Mouse (Mus musculus): ENCODE measurements around the gene Pon3. TPM values are rescaled to one million over a fixed set of nuclear protein-coding genes. Genes with fewer than 3 reads are reported as not detected.
A peak's percentile ranks its signal among the peaks of the same experiment; 100 is the strongest.

The Pon3 gene
- 10.3 and 13.3 TPM in 2 replicates for polyA plus RNA-seq (2014; fragmentation: Nextera tagmentation; extraction: Ambion mirVana)

- 3% methylated on average over 16 of the region's 16 CpGs for WGBS
- peak; percentile 85 for ATAC-seq (ENCODE audit: low FRiP score, low TSS enrichment)
- no peak within 1 kb of the TSS; the same call in 1 of the 2 replicates for H3K27ac ChIP-seq (ENCODE audit: low read depth, low read length)
Measured at GRCm38 (mm10) chr6:5255722-5256451, at the start of gene Pon3. TSS of gene Pon3 (minus strand) at chr6:5256286.

GRCm38 (mm10) chr6:5304956-5305355, 48.9 kb upstream of the Pon3 start:
- H3K9ac ChIP-seq (ENCODE audit: low read depth, low read length): no peak overlapping the region
- ATAC-seq (ENCODE audit: low FRiP score, low TSS enrichment): no peak
- WGBS: 88% methylated on average over 8 of the region's 8 CpGs
- no peak overlapping the region for H3K4me2 ChIP-seq (replicated peaks; ENCODE audit: low read depth, low read length)
- H3K4me1 ChIP-seq (ENCODE audit: control insufficient read depth, insufficient read depth, low read length): no peaks in the 10 kb centered on the region
- no peak overlapping the region for H3K27ac ChIP-seq (ENCODE audit: low read depth, low read length)
- no peak overlapping the region for H3K4me3 ChIP-seq (ENCODE audit: low read length)
- H3K27me3 ChIP-seq (ENCODE audit: control insufficient read depth, insufficient read depth, low read length): peaks cover 4% of the 10 kb centered on the region; the same call in 1 of the 2 replicates
- no peaks in the 10 kb centered on the region for H3K36me3 ChIP-seq (ENCODE audit: control insufficient read depth, insufficient read depth, low read length)
- no peaks in the 10 kb centered on the region for H3K9me3 ChIP-seq (ENCODE audit: control insufficient read depth, low read length)

More at GRCm38 (mm10) chr6:5255722-5256451, at the start of gene Pon3:
- Histone ChIP-seq H3K36me3 (ENCODE audit: control insufficient read depth, insufficient read depth, low read length) (no peaks in the 10 kb centered on the region), H3K9me3 (ENCODE audit: control insufficient read depth, low read length) (no peaks in the 10 kb centered on the region), H3K27me3 (ENCODE audit: control insufficient read depth, insufficient read depth, low read length) (no peaks in the 10 kb centered on the region), H3K4me1 (ENCODE audit: control insufficient read depth, insufficient read depth, low read length) (peaks cover 6% of the 10 kb centered on the region; the same call in 1 of the 2 replicates), H3K4me3 (ENCODE audit: low read length) (peak within 1 kb of the TSS; percentile 44), H3K4me2 (replicated peaks; ENCODE audit: low read depth, low read length) (peak within 1 kb of the TSS; percentile 65), H3K9ac (ENCODE audit: low read depth, low read length) (peak within 1 kb of the TSS; percentile 54)

- Histone ChIP-seq H3K27ac (ENCODE audit: low read depth, low read length) (no peak overlapping the region), H3K36me3 (ENCODE audit: control insufficient read depth, insufficient read depth, low read length) (no peaks in the 10 kb centered on the region), H3K27me3 (ENCODE audit: control insufficient read depth, insufficient read depth, low read length) (peaks cover 4% of the 10 kb centered on the region; the same call in 1 of the 2 replicates), H3K4me3 (ENCODE audit: low read length) (no peak overlapping the region), H3K9me3 (ENCODE audit: control insufficient read depth, low read length) (no peaks in the 10 kb centered on the region), H3K4me2 (replicated peaks; ENCODE audit: low read depth, low read length) (no peak overlapping the region), H3K9ac (ENCODE audit: low read depth, low read length) (no peak overlapping the region), H3K4me1 (ENCODE audit: control insufficient read depth, insufficient read depth, low read length) (no peaks in the 10 kb centered on the region)
- WGBS: 84% methylated on average over 8 of the region's 8 CpGs
- no peak for ATAC-seq (ENCODE audit: low FRiP score, low TSS enrichment)
Measured at GRCm38 (mm10) chr6:5300629-5301028, 44.5 kb upstream of the Pon3 start.

GRCm38 (mm10) chr6:5299561-5299960, 43.5 kb upstream of the Pon3 start:
- H3K4me1 ChIP-seq (ENCODE audit: control insufficient read depth, insufficient read depth, low read length): no peaks in the 10 kb centered on the region
- H3K27me3 ChIP-seq (ENCODE audit: control insufficient read depth, insufficient read depth, low read length): peaks cover 4% of the 10 kb centered on the region; the same call in 1 of the 2 replicates
- H3K36me3 ChIP-seq (ENCODE audit: control insufficient read depth, insufficient read depth, low read length): no peaks in the 10 kb centered on the region
- 69% methylated on average over 5 of the region's 5 CpGs for WGBS
- H3K27ac ChIP-seq (ENCODE audit: low read depth, low read length): no peak overlapping the region
- no peak overlapping the region for H3K4me3 ChIP-seq (ENCODE audit: low read length)
- H3K9ac ChIP-seq (ENCODE audit: low read depth, low read length): no peak overlapping the region
- H3K4me2 ChIP-seq (replicated peaks; ENCODE audit: low read depth, low read length): no peak overlapping the region
- no peak for ATAC-seq (ENCODE audit: low FRiP score, low TSS enrichment)
- H3K9me3 ChIP-seq (ENCODE audit: control insufficient read depth, low read length): no peaks in the 10 kb centered on the region

- H3K27me3 ChIP-seq (ENCODE audit: control insufficient read depth, insufficient read depth, low read length): peaks cover 4% of the 10 kb centered on the region; the same call in 1 of the 2 replicates
- ATAC-seq (ENCODE audit: low FRiP score, low TSS enrichment): peak; percentile 96
- under 1% methylated on average over 47 of the region's 47 CpGs for WGBS
Measured at GRCm38 (mm10) chr6:5298092-5298554, 42.0 kb upstream of the Pon3 start, which contains the start of gene Pon2. TSS of gene Pon2 (minus strand) at chr6:5298455.

GRCm38 (mm10) chr6:5297321-5298091, 41.4 kb upstream of the Pon3 start:
- Histone ChIP-seq H3K4me1 (ENCODE audit: control insufficient read depth, insufficient read depth, low read length) (no peaks in the 10 kb centered on the region), H3K9me3 (ENCODE audit: control insufficient read depth, low read length) (no peaks in the 10 kb centered on the region), H3K4me3 (ENCODE audit: low read length) (peak overlapping the region; percentile 72), H3K27me3 (ENCODE audit: control insufficient read depth, insufficient read depth, low read length) (peaks cover 4% of the 10 kb centered on the region; the same call in 1 of the 2 replicates), H3K36me3 (ENCODE audit: control insufficient read depth, insufficient read depth, low read length) (no peaks in the 10 kb centered on the region), H3K9ac (ENCODE audit: low read depth, low read length) (peak overlapping the region; percentile 69), H3K4me2 (replicated peaks; ENCODE audit: low read depth, low read length) (peak overlapping the region; percentile 55), H3K27ac (ENCODE audit: low read depth, low read length) (peak overlapping the region; percentile 57)
- WGBS: 4% methylated on average over 25 of the region's 25 CpGs
- peak; percentile 81 for ATAC-seq (ENCODE audit: low FRiP score, low TSS enrichment)

More at GRCm38 (mm10) chr6:5298092-5298554, 42.0 kb upstream of the Pon3 start, which contains the start of gene Pon2:
- peak within 1 kb of the TSS; percentile 72 for H3K4me3 ChIP-seq (ENCODE audit: low read length)
- peak within 1 kb of the TSS; percentile 55 for H3K4me2 ChIP-seq (replicated peaks; ENCODE audit: low read depth, low read length)
- peak within 1 kb of the TSS; percentile 80 for H3K27ac ChIP-seq (ENCODE audit: low read depth, low read length)
- peak within 1 kb of the TSS; percentile 69 for H3K9ac ChIP-seq (ENCODE audit: low read depth, low read length)
- H3K9me3 ChIP-seq (ENCODE audit: control insufficient read depth, low read length): no peaks in the 10 kb centered on the region
- no peaks in the 10 kb centered on the region for H3K4me1 ChIP-seq (ENCODE audit: control insufficient read depth, insufficient read depth, low read length)
- H3K36me3 ChIP-seq (ENCODE audit: control insufficient read depth, insufficient read depth, low read length): no peaks in the 10 kb centered on the region

GRCm38 (mm10) chr6:5296067-5296466, 40.0 kb upstream of the Pon3 start:
- no peak overlapping the region for H3K4me3 ChIP-seq (ENCODE audit: low read length)
- no peak overlapping the region for H3K9ac ChIP-seq (ENCODE audit: low read depth, low read length)
- no peaks in the 10 kb centered on the region for H3K9me3 ChIP-seq (ENCODE audit: control insufficient read depth, low read length)
- WGBS: 96% methylated on average over 7 of the region's 7 CpGs
- ATAC-seq (ENCODE audit: low FRiP score, low TSS enrichment): no peak
- peaks cover 2% of the 10 kb centered on the region; the same call in 1 of the 2 replicates for H3K27me3 ChIP-seq (ENCODE audit: control insufficient read depth, insufficient read depth, low read length)
- H3K4me1 ChIP-seq (ENCODE audit: control insufficient read depth, insufficient read depth, low read length): no peaks in the 10 kb centered on the region
- no peak overlapping the region for H3K4me2 ChIP-seq (replicated peaks; ENCODE audit: low read depth, low read length)
- H3K36me3 ChIP-seq (ENCODE audit: control insufficient read depth, insufficient read depth, low read length): no peaks in the 10 kb centered on the region
- H3K27ac ChIP-seq (ENCODE audit: low read depth, low read length): no peak overlapping the region

GRCm38 (mm10) chr6:5294659-5295449, 38.8 kb upstream of the Pon3 start:
- no peak for ATAC-seq (ENCODE audit: low FRiP score, low TSS enrichment)
- H3K36me3 ChIP-seq (ENCODE audit: control insufficient read depth, insufficient read depth, low read length): no peaks in the 10 kb centered on the region
- no peak overlapping the region for H3K4me3 ChIP-seq (ENCODE audit: low read length)
- no peaks in the 10 kb centered on the region for H3K9me3 ChIP-seq (ENCODE audit: control insufficient read depth, low read length)
- H3K27me3 ChIP-seq (ENCODE audit: control insufficient read depth, insufficient read depth, low read length): no peaks in the 10 kb centered on the region
- no peak overlapping the region for H3K9ac ChIP-seq (ENCODE audit: low read depth, low read length)
- H3K4me1 ChIP-seq (ENCODE audit: control insufficient read depth, insufficient read depth, low read length): no peaks in the 10 kb centered on the region
- WGBS: 92% methylated on average over 16 of the region's 16 CpGs
- H3K27ac ChIP-seq (ENCODE audit: low read depth, low read length): no peak overlapping the region
- no peak overlapping the region for H3K4me2 ChIP-seq (replicated peaks; ENCODE audit: low read depth, low read length)
